Mouse (Mus musculus) kidney, postnatal 0 days (tissue): Measurements from ENCODE around the gene Kif1bp. TPM values are rescaled to one million over a fixed set of nuclear protein-coding genes. Genes with fewer than 3 reads are reported as not detected.
A peak's percentile ranks its signal among the peaks of the same experiment; 100 is the strongest.
"Not testable (repeated sequence)": the region's sequence is repeated elsewhere in the genome, so short reads cannot be mapped to it uniquely, and the experiment has no call there.

Source experiments
- ATAC-seq: fragments of 200-750 bp; cut with Nextera tagmentation; replicated peaks from 2 replicates; pipeline ENCODE4 v1.8.0; 2017; ENCODE audit warnings: low read depth, moderate number of reproducible peaks, moderate TSS enrichment, moderate library complexity; ENCODE audit not compliant: low FRiP score
- DNase-seq: peaks from one replicate; pipeline ENCODE4 v3.0.0-alpha.2; 2016; ENCODE audit warnings: low spot score
- H3K27ac ChIP-seq: fragments of 300-500 bp; sonication (generic); 2 replicates; pipeline ENCODE4 v1.5.1; 2014; ENCODE audit warnings: mild to moderate bottlenecking
- H3K27me3 ChIP-seq: fragments of 300-500 bp; sonication (generic); 2 replicates; pipeline ENCODE4 v1.6.1; 2014; ENCODE audit warnings: low read length, mixed read lengths; ENCODE audit not compliant: insufficient read depth
- H3K36me3 ChIP-seq: fragments of 300-500 bp; sonication (generic); 2 replicates; pipeline ENCODE4 v1.6.1; 2014; ENCODE audit warnings: low read length, mixed read lengths; ENCODE audit not compliant: insufficient read depth
- H3K4me1 ChIP-seq: fragments of 300-500 bp; sonication (generic); replicated peaks from 2 replicates; pipeline ENCODE4 v1.6.1; 2014; ENCODE audit warnings: antibody characterized with exemption, low read length, mixed read lengths; ENCODE audit not compliant: insufficient read depth
- H3K4me2 ChIP-seq: fragments of 300-500 bp; sonication (generic); 2 replicates; pipeline ENCODE4 v1.6.1; 2014; ENCODE audit warnings: mild to moderate bottlenecking, low read length, moderate library complexity, mixed read lengths
- H3K4me3 ChIP-seq: fragments of 300-500 bp; sonication (generic); replicated peaks from 2 replicates; pipeline ENCODE4 v1.5.1; 2014; ENCODE audit warnings: low read depth, low read length
- H3K9ac ChIP-seq: fragments of 300-500 bp; sonication (generic); 2 replicates; pipeline ENCODE4 v1.6.1; 2014; ENCODE audit warnings: low read depth, low read length
- H3K9me3 ChIP-seq: fragments of 300-500 bp; sonication (generic); replicated peaks from 2 replicates; pipeline ENCODE4 v1.6.1; 2016; ENCODE audit warnings: low read length, inconsistent platforms, mixed read lengths
- CTCF ChIP-seq: IDR thresholded peaks from 2 replicates; pipeline ENCODE4 v1.5.1; 2016; ENCODE audit warnings: antibody characterized with exemption, low read depth, mild to moderate bottlenecking, moderate library complexity
- WGBS: fragments of 180-500 bp; shearing (Covaris S2); extraction: QIAGEN DNeasy Blood & Tissue Kit; methylation state at CpG from one replicate; pipeline ENCODE4 v1.1.7; 2014; 5-methylcytosine and 5-hydroxymethylcytosine counted together
- polyA plus RNA-seq: library from polyadenylated mRNA; unstranded; fragments of >200 nt; fragmentation: Nextera tagmentation; extraction: Ambion mirVana; gene quantifications from 2 replicates; pipeline ENCODE4 v1.2.1, GENCODE M21; 2015

Kif1bp gene
- polyA plus RNA-seq, 1 experiment from 2014 or later: 33.8 TPM

DNA sequence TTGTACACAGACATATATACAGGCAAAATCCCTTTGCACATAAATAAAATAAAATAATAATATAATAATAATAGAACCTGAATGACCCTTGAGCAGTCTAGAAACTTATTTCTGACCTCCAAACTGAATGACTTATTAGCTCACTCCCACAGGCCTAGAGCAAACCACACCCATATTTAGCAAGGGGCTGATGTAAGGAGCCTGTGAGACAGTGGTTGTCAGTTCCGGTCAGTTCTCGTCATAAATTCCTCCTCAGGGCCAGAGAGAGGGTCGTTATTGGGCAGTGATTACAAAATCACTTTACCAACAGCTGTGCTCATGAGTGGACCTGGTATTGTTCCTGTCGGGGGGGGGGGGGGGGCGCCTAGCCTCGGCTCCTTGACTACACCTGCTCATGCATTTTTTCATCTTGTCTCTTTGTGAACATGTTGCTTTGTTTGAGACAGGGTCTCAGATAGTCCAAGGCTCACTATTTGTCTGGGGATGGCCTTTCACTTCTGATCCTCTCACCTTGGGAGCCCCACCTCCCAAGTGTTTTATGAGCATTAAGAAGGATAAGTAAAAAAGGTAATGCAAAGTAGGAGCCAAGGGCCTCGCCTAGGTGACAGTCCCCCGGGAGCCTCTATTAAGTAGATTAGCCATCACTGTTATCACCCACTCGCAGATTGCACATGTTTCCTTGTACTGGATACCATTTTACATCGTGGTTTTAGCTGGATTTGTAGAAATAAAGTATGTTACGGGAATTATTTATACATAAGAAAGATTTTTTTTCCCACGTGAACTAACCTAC lies 74.2 kb downstream of the Kif1bp start:
- ATAC-seq (no peak), DNase-seq (no peak)
- H3K9ac ChIP-seq: no peak overlapping the region
- no peaks in the 10 kb centered on the region for H3K27me3 ChIP-seq
- no peak for TF ChIP-seq CTCF
- 60% methylated on average over 12 of the region's 12 CpGs for WGBS
- H3K27ac ChIP-seq: no peak overlapping the region
- H3K4me3 ChIP-seq: no peak overlapping the region
- no peaks in the 10 kb centered on the region for H3K4me1 ChIP-seq
- no peaks in the 10 kb centered on the region for H3K9me3 ChIP-seq
- H3K4me2 ChIP-seq: no peak overlapping the region
- H3K36me3 ChIP-seq: no peaks in the 10 kb centered on the region

DNA sequence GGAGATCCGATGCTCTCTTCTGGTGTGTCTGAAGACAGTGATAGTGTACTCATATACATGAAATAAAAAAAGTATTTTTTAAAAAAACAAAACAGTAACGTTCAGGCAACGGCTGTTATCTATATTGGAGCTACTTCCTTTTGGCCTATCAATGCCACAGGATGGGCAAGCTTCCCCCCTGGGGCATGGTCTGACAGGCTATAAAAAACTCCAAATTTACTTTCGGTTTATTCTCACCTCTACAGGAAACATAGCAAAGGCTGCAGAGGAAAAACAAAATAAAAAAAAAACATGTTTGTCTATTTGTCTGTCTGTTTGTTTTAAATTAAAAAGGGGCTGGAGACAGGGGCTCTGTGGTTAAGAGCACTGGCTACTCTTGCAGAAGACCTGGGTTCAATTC lies 74.9 kb downstream of the Kif1bp start:
- H3K4me1 ChIP-seq: no peaks in the 10 kb centered on the region
- no peak for DNase-seq
- H3K4me3 ChIP-seq: no peak overlapping the region
- H3K9me3 ChIP-seq: no peaks in the 10 kb centered on the region
- no peak for ATAC-seq
- TF ChIP-seq CTCF: no peak
- H3K27ac ChIP-seq: no peak overlapping the region
- H3K36me3 ChIP-seq: no peaks in the 10 kb centered on the region
- 56% methylated on average over 4 of the region's 4 CpGs for WGBS
- H3K9ac ChIP-seq: no peak overlapping the region
- no peak overlapping the region for H3K4me2 ChIP-seq
- H3K27me3 ChIP-seq: no peaks in the 10 kb centered on the region

DNA sequence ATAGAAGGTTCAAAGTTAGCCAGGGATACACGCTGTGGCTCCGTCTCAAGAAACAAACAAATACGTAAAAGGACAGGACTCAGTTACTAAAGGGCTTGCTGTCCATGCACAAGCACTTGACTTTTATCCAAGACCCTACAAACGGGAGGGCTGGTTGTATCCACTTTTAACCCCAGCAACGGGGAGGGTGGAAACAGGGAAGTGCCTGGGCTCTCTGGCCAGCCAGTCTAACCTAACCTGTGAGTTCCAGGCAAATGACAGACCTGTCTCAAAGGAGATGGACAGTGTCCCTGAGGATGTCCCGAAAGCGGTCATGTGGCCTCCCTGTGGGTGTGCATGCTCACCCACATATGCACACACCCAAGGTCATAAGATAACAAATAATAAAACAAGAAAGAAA lies 76.3 kb downstream of the Kif1bp start:
- WGBS: 77% methylated on average over 7 of the region's 7 CpGs
- Histone ChIP-seq H3K4me2 (no peak overlapping the region), H3K4me1 (no peaks in the 10 kb centered on the region), H3K36me3 (no peaks in the 10 kb centered on the region), H3K27ac (no peak overlapping the region), H3K9ac (no peak overlapping the region), H3K27me3 (no peaks in the 10 kb centered on the region), H3K4me3 (no peak overlapping the region), H3K9me3 (no peaks in the 10 kb centered on the region)
- DNase-seq (no peak), ATAC-seq (no peak)
- no peak for TF ChIP-seq CTCF

DNA sequence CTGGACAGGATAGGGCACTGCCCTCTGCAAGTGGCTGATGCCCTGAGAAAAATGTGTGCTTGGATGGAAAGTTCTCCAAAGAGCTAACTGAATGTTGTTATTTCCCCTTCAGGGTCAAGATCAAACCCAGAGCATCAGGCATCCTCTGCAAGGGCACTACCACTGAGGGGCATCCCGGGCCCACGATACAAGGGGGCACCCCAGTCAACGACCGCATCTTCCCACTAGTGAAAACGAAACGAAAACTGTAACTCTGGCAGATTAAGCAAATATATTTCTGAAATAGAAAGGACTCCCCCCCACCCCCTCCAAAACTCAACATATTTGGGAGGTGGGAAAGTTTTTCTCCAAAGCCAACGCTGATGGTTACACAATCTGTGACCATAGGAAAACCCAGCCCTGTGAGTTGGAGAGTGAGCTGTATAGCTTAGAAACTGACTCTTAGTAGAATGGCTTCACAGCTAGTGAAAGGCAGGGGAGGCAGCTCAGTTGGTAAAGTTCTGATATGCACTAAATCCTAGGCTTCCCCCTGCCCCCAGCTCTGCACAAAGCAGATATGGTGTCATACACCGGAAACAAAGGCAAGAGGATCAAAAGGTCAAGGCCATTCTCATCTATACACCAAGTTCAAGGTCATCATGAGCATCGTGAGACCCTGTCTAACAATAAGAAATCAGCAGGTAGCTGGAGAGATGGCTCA lies 77.2 kb downstream of the Kif1bp start:
- Histone ChIP-seq H3K27me3 (no peaks in the 10 kb centered on the region), H3K27ac (no peak overlapping the region), H3K4me2 (no peak overlapping the region), H3K9ac (no peak overlapping the region), H3K4me3 (no peak overlapping the region), H3K9me3 (no peaks in the 10 kb centered on the region), H3K36me3 (no peaks in the 10 kb centered on the region), H3K4me1 (no peaks in the 10 kb centered on the region)
- no peak for DNase-seq
- 84% methylated on average over 9 of the region's 9 CpGs for WGBS
- ATAC-seq: no peak
- no peak for TF ChIP-seq CTCF

- TF ChIP-seq CTCF: peak; percentile 97
- Histone ChIP-seq H3K36me3 (no peaks in the 10 kb centered on the region), H3K9me3 (no peaks in the 10 kb centered on the region), H3K27ac (no peak overlapping the region), H3K4me2 (no peak overlapping the region), H3K9ac (no peak overlapping the region), H3K27me3 (no peaks in the 10 kb centered on the region), H3K4me3 (no peak overlapping the region), H3K4me1 (no peaks in the 10 kb centered on the region)
- ATAC-seq: no peak; the same call in 1 of the 2 replicates
- 22% methylated on average over 15 of the region's 15 CpGs for WGBS
- DNase-seq: peak; percentile 92
Observed at GRCm38 (mm10) chr10:62500088-62500915, 78.0 kb downstream of the Kif1bp start.

DNA sequence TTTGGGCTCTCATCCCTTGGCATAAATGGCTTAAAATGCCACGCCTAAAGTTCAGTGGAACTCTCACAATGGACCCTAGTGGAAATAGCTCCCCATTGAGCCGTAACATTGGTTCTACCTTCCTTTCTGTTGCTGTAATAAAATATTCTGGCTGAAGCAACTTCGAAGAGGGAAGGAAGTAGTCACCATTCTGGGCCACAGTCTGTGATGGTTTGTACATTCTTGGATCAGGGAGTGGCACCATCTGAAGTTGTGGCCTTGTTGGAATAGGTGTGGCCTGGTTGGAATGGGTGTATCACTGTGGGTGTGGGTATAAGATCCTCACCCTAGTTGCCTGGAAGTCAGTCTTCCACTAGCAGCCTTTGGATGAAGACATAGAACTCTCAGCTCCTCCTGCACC lies 86.6 kb downstream of the Kif1bp start:
- H3K9me3 ChIP-seq, H3K4me3 ChIP-seq, DNase-seq, H3K27ac ChIP-seq, H3K4me2 ChIP-seq, ATAC-seq, H3K9ac ChIP-seq, H3K4me1 ChIP-seq, H3K36me3 ChIP-seq, H3K27me3 ChIP-seq: not testable (repeated sequence)
- WGBS: 78% methylated on average over 3 of the region's 3 CpGs

Other genes starting within 250 kb of the Kif1bp start
- gene Hk1, start 198.5 kb downstream of the Kif1bp start, polyA plus RNA-seq: 62.6 and 68.3 TPM in 2 replicates
- 2.6 and 3.1 TPM in 2 replicates for gene Hkdc1, start 156.0 kb downstream of the Kif1bp start, polyA plus RNA-seq
- gene 4930507D05Rik, start 129.0 kb downstream of the Kif1bp start, polyA plus RNA-seq: 0.45 and 0.53 TPM in 2 replicates
- 21.6 and 22.7 TPM in 2 replicates for gene Supv3l1, start 128.7 kb downstream of the Kif1bp start, polyA plus RNA-seq
- 79.1 and 84.6 TPM in 2 replicates for gene Vps26a, start 91.7 kb downstream of the Kif1bp start, polyA plus RNA-seq
- gene Srgn, start 51.0 kb downstream of the Kif1bp start, polyA plus RNA-seq: 36.6 and 45.1 TPM in 2 replicates
- gene Ddx21, start 23.8 kb upstream of the Kif1bp start, polyA plus RNA-seq: 15.7 and 16.6 TPM in 2 replicates
- 107 and 109 TPM in 2 replicates for gene Ddx50, start 72.8 kb upstream of the Kif1bp start, polyA plus RNA-seq
- gene Stox1, start 147.7 kb upstream of the Kif1bp start, polyA plus RNA-seq: 1.7 TPM in 2 replicates
- 84.2 and 91.3 TPM in 2 replicates for gene Ccar1, start 213.8 kb upstream of the Kif1bp start, polyA plus RNA-seq